Mouse (Mus musculus): ENCODE measurements around the gene Rara.

GRCm38 (mm10) chr11:98889977-98890376, 37.6 kb upstream of the Rara start:
- TF ChIP-seq EP300 (IDR thresholded peaks at IDR 0.05; ENCODE audit: low read depth in 1 of 2, low read length in 2 of 2) (peak in 1 of 2 experiments; percentile 64; a peak in 1 of 4 replicates), POLR2A (IDR thresholded peaks at IDR 0.05; ENCODE audit: control insufficient read depth in 1 of 2, insufficient read depth in 1 of 2, low read depth in 1 of 2, low read length in 2 of 2, poor library complexity in 1 of 2) (no peak), GATA1 (IDR thresholded peaks at IDR 0.05; ENCODE audit: low read depth, low read length) (no peak)
